Mouse (Mus musculus): ENCODE data around the gene Psmd3.
A peak's percentile ranks its signal among the peaks of the same experiment; 100 is the strongest.
"Not testable (repeated sequence)": the region's sequence is repeated elsewhere in the genome, so short reads cannot be mapped to it uniquely, and the experiment has no call there.

Gene Psmd3

DNA sequence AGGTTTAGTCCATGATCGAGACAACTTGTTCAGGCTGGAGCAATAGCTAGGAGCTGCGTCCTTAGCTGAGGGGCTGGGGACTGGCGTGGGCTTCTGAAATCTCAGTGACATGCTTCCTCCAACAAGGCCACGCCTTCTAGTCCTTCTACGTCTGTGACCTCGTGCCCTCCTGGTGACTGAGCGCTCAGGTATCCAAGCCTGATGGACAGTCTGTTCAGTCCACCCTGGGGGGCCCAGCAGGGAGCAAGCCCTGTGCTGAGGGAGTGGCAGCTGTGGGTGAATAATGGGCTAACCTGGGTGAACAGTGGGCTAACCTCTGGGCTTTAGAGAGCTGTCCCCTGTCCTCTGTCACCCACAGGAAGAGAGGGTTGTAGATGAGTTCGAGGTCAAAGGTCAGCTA is 5.7 kb downstream of the Psmd3 start:
- DNase-seq (ENCODE audit: low read depth, low spot score): no peak

DNA sequence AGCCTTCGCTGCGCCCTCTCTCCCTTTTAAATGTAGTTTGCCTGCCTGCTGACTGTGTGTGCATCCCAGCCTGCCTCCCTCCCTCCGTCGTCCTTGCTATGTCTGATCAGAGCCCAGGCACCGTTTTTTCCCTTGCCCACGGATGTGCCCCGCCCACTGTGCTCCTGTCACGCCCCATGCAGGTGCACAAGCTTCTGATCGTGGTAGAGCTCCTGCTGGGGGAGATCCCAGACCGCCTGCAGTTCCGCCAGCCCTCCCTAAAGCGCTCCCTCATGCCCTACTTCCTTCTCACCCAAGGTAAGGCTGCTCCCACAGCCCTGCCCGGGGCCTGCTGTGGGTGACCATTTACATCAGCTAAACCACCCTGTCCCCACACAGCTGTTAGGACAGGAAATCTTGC is 10.8 kb downstream of the Psmd3 start:
- no peak for DNase-seq (ENCODE audit: low read depth, low spot score)

DNA sequence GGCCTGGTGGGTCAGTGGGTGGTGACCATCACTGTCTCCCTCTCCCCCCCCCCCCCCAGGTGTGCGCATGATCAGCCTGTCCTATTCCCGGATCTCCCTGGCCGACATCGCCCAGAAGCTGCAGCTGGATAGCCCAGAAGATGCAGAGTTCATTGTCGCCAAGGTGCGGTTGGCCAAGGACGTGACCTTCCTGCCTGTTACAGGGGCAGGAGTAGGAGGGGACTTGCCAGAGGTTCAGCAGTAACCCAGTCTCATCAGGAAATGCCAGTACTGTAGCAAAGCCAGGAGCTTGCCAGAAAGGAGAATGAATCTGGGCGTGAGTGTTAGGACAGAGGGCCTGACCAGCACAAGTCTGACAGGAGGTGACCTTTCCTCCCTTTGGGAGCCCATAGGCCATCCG is 11.4 kb downstream of the Psmd3 start:
- no peak for DNase-seq (ENCODE audit: low read depth, low spot score)

DNA sequence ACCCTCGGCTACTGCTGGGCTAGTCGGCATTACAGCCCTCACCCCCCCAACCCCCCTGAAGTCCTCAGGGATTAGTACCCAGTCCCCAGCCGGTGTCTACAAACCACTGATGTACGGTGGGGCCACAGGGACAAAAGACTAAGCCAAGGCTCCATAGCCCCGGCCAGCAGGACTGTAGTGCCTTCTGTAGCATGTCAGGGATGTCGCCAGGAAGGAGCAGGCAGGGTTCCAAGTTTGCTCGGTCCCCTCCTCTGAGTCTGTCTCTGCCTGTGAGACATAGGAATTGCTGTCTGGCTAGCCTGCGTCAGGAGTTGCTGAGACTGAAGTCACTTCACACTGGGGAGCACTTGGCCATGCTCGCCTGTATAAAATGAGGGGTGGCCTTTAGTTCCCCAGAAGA is 11.9 kb downstream of the Psmd3 start:
- DNase-seq (ENCODE audit: low read depth, low spot score): peak; percentile 28

DNA sequence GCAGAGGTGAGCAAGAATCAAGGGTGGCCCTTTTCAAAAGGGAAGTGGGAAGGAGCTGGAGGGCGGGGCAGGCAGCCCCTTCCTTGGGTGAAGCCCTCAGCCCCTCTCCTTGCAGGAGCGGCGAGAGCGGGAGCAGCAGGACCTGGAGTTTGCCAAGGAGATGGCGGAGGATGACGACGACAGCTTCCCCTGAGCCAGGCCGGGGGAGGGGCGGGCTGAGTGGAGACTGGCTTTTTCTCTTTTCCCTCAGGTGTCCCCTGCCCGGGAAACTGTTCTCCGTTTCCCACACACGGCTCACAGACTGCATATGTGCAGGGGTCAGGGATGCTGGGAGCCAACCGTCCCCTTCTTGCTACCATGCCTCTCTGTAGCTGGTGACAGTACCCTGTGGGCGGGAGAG is 13.1 kb downstream of the Psmd3 start:
- no peak for DNase-seq (ENCODE audit: low read depth, low spot score)

DNA sequence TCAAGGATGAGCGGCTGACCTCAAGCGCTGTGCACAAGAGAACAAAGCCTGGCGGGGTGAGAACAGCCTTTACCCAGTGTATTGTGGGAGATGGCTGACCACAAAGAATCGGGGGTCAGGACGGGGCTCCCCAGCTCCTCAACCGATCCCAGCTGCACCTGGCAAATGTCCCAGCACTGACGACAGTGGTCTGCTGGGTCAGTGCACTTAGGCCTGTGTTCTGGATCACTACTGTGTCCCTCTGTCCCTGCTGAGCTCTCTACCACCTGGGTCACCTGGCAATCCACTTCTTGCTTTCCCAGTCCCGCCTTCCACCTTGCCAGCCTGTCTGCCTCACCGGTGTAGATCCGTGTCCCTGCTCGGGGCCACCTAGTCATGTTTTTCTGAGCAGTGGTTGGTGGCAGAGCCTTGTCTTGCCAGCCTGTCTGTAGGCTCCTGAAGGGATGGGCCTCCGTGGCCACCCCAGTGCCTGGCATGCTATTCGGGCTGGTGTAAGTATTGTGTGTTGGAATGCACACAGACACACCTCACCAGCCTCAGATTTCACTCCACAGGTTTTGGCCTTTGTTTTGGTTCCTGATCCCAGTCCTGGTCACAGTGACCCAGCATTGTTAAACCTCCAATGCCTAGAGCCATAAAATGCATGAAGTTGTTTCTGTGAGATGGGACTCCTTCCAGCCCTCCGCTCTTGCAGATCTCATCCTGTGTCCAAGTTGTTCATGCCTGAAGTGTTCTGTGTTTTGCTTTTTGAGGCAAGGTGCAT is 14.3 kb downstream of the Psmd3 start:
- DNase-seq (ENCODE audit: low read depth, low spot score): no peak

DNA sequence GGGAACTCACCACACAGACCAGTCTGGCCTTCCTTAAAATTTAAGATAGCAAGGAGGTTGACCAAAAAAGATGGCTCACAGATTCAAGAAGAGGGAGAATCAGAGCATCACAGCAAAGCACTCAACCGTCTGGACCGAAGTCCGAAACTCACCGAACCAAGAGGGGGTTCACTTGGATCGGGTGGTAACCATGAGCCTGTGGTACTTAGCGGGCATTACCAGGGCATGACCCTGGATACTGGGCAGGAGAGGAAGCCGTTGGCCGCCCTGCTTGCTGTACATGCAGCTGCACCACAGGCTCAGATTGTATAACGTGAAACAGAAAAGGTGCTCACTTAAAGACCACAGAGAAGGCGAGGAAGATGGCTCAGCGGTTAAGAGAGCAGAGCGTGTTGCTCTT is 14.9 kb downstream of the Psmd3 start:
- DNase-seq (ENCODE audit: low read depth, low spot score): no peak

DNA sequence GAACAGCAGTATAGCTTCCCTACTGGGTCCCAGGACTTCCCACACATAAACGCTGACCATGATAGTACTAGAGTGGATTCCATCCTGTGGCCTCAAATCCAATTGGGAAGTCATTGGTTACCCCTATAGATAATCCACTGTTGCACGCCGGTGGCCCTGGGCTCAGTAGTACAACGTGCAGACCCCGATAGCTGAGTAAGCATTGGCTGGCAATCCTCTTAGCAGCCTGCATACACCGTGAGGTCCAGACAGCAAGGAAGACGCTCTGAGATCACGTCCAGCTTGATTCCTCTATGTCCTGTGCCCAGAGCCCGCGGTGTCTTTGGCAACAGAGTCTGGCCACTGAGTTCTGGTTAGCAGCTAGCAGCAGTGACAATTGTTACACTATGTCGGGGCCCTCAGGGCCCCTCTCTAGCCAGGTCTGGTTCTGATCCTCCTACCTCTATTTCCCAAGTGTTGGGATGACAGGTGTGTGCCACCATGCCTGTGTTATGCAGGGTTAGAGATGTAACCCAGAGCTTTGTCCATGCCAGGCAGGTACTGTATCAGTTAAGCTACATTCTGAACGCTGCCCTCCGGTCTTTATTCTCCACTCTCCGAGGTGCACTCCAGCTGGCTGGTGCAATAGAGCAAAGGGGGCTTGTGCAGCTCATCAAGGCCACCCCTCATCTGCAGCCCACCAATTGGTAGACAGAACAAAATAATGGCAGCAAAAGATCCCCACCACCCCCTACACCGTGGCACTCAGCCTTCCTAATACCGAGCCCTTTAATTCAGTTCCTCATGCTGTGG is 16.7 kb downstream of the Psmd3 start:
- DNase-seq (ENCODE audit: low read depth, low spot score): no peak

DNA sequence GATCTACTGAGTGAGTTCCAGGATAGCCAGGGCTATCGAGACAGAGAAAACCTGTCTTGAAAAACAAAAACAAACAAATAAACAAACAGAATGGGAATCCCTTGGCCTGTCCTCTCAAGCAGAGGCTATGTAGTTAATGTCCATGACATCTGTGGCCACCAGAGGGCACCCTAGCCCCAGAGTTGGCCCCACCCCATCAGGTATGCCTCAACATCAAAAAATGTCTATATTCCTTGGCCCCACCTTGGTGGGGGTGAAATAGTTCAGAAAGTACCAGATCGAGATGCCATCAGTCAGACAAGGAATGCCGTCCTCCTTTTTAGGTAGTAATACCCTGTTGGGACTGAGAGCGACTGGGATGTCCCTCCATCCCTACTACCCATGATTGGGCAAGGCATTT is 17.6 kb downstream of the Psmd3 start:
- peak; percentile 50 for DNase-seq (ENCODE audit: low read depth, low spot score)

DNA sequence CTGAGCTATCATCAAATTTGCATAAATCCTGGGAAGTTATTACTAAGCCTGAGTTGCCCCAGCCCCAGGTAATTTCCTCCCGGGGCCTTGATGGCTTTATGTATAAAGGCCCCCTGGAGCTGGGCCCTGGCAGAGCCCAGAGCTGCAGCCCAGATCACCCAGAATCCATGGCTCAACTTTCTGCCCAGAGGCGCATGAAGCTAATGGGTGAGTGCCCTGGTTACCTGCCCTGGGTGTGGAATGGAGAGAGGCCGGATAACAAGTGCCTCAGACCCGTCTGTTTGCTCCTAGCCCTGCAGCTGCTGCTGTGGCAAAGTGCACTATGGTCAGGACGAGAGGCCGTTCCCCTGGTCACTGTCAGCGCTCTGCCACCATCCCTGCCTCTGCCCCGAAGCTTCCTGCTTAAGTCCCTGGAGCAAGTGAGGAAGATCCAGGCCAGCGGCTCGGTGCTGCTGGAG is 18.9 kb downstream of the Psmd3 start, which contains the start of gene Csf3:
Gene Csf3 (plus strand): TSS at position 51 of the 458 bp plus-strand sequence.
- DNase-seq (ENCODE audit: low read depth, low spot score): no peak

DNA sequence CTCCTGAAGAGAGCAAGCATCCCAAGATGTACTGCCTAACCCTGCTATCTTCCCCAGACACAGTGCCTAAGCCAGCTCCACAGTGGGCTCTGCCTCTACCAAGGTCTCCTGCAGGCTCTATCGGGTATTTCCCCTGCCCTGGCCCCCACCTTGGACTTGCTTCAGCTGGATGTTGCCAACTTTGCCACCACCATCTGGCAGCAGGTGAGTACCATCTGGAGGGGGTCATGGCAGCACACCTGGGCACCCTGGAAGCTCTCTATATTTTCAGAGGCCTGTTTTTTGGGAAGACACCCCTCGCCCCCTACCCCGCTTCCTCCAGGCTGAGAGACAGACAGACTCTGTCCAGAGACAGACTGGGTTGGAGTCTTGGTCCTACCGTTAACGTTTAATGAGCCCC is 20.0 kb downstream of the Psmd3 start:
- no peak for DNase-seq (ENCODE audit: low read depth, low spot score)

DNA sequence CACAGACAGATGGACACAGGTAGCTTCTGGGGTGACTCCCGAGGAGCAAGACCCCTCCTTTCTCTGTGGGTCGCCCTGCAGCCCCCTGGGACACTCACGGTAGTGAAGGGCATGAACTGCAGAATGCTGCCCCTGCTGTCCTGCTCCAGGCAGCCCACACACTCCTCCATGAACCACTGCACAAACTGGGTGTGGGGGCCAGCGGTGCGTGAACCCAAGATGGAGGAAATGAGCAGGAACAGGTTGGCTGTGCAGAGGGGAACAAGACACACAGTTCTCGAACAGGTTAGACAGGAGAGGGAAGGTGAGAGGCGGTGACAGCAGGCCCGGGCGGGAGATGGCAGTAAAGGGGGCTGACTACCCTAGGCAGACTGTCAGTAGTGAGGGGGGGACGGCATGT is 22.7 kb downstream of the Psmd3 start:
- no peak for DNase-seq (ENCODE audit: low read depth, low spot score)

DNA sequence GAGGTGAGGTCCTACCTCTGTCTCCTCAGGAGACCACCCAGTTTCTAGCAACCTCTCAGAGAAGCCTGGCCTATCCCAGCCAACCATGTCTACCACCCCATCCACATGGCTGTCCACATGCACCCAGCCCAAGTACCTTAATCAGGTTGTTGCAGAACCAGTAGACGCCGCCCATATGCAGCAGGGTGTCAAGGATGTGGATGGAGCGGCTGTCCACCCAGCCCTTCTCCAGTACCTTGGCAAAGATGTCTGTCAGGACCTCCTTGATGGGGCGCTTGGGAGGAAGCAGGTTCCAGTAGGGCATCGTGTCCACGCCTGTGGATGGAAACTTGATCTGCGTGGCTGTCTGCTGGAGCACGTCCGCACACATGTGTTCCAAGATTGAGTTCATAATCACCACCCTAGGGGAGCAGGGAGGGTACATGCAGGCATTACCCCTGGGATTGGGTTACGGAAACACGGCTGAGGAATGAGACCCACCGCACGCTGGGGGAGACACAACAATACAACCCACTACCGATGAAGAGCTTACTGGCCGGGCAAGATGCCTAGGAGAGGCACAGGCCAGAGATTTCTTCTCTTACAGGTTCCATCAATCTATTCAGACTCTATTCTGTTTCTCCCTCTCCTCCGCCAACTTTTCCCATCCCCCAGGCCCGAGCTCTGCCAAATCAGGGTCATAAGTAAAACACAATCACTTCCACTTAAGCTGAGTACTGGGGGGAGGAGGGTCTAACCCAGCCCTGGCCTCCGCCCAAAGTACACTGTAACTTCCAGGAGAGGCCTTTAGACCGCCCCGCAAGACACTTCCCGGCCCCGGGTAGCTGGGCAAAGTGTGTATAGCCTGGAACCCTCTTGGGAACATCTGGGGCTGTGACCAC is 25.3 kb downstream of the Psmd3 start:
- DNase-seq (ENCODE audit: low read depth, low spot score): no peak

DNA sequence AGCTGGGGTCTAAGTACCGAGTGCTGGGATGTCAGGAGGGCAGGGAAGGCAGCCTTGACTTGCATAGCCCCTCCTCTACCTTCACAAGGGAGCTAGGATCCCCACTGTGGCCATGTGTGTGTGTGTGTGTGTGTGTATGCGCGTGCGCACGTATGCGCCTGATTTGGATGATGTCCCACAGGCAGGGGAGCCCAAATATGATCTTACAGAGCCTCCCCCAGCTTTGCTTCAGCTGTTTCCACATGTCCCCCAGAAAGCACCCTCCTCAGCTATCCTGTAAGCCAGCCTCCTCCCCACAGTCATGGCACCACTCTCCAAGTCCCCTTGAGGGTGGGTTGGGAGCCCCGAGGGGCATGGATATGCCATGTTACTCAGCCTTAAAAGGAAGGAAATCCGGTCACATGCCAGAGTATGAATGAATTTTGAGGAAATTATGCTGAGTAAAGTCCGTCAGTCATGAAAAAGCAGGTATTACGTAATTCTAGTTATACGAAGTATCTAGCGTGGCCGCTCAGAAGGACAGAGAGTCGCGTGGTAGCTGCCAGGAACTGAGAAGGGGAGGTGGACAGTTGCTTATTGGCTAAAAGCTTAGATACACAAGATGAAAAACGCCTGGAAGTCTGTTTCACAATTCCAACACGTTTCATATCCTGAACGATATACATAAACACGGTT is 26.1 kb downstream of the Psmd3 start:
- DNase-seq (ENCODE audit: low read depth, low spot score): no peak

DNA sequence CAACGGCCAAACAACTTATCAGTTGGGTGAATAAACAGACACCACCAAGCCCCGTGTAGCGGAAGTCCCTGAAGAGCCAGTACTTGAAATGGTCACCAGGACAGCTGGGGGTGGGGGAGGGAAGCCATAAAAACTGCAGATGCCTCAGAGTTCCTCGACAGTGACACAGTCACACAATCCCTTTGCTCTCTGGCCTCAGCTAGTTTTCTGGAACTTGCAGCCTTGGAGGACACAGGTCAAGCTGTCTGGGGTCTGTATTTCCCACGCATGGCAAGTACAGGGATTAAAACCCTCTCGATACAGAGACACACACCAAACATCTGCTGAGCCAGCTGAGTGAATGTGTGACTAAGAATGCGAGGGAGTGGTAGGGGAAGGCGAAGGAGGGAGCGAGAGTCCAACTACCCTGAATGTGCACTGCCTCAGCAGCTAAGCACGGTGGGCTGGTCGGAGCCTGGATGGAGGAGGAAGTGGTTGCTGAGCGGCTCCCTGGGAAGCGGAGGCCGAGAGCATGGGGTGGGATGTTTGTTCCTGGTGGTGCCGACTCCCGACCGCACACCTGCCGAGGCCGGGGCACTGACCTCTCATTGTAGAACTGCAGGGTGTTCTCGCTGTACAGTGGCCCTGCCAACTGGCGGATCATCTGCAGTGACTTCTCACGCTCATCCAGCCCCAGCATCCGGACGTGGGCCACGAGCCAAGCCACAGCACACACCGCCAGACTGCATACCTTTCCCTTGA is 26.8 kb downstream of the Psmd3 start:
- DNase-seq (ENCODE audit: low read depth, low spot score): no peak

DNA sequence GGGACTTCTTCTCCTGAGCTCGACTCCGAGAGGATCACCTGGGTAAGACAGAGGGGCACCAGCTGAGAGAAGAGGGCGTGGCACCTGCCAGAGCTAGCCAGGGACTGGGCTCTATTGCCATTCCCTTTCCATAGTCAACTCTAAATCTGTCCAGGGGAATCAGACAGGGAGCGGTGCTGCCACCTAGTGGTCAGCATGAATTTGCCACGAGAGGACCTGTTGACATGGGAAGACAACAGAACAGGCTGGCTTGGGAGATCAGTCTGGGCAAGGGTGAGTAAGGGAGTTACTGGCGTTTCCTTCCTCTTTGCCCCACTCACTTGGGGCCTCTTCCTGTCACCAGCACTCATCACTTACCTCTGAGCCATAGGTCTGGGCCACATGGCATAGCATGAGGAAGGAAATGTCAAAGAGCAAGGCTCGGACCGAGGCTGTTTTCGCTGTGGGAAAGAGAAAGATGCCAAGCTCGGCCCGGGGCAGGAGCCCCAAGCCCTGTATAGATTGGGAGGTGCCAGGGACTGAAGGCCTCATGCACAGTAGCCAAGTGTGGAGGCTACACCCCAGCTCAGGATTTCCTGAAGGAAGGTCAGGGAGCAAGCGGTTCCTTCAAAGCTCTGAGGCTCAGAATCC is 28.2 kb downstream of the Psmd3 start:
- peak; percentile 84 for DNase-seq (ENCODE audit: low read depth, low spot score)

DNA sequence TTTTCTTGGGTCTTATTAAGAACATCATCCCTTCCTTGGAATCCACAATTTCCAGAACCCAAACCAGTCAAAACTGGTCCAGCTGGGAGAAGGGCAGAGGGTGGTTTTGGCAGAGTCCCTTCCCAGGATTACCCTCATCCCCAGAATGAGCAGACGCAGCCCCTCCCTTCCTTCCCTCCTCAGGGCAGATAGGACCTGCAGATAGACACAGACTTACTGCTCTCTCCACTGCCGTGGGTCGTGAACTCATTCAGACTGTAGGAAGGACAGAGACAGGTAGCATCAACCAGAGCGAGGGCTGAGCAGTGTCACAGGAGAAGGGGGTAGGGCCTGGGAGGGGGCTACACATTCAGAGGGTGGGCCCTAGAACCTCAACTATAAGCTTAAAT is 28.7 kb downstream of the Psmd3 start:
- no peak for DNase-seq (ENCODE audit: low read depth, low spot score)

DNA sequence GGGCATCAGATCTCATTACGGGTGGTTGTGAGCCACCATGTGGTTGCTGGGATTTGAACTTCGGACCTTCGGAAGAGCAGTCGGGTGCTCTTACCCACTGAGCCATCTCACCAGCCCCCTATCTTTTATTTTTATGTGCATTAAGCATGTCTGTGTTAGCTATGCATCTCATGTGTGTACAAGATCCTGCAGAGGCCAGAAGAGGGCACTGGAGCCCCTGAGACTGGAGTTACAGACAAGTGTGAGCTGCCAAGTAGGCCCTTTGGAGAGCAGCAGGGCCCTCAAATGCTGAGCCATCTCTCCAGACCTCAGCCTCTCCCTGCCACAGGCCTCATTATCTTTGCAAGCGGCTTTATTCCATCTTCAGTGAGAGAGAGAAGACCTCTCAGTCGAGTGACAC is 29.7 kb downstream of the Psmd3 start:
- not testable (repeated sequence) for DNase-seq (ENCODE audit: low read depth, low spot score)

DNA sequence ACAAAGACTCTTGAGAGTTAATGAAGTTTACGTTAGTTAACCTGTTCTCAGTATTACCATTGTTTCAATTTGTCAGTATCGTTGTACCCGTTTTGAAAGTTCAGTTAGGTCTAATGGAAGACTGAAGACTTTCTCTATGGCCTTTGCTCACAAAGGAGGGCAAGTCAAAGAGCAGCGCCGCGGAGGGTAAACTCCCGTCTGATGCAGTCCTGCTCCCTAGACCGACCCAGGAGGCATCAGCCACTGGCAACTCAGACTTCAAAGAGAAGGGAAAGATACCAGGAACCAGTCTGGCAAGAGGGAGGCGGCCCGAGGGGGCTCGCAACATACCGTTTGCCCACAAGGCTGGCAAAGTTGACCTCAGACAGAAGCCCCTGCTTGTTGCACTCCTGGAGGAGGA is 31.3 kb downstream of the Psmd3 start:
- no peak for DNase-seq (ENCODE audit: low read depth, low spot score)

DNA sequence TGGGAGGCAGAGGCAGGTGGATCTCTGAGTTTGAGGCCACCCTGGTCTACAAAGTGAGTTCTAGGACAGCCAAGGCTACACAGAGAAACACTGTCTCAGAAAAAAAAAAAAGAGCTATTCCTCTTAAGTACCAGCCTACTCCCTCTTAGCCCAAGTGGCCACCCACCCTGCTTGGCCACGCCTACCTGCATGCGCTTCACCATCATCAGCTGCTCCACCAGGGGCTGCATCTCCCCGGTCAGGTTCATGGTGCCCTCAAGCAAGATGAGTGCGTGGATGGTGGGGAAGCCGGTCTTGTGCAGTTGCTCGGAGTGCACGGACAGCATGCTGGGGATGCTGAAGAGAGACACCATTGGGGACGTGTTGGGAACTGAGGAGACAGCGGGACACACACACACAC is 33.6 kb downstream of the Psmd3 start:
- no peak for DNase-seq (ENCODE audit: low read depth, low spot score)
